Mouse (Mus musculus): ENCODE data around the gene Rps6kl1. TPM values are rescaled to one million over a fixed set of nuclear protein-coding genes. Genes with fewer than 3 reads are reported as not detected.

The Rps6kl1 gene
- polyA plus RNA-seq, 1 experiment = 0.05 TPM

DNA sequence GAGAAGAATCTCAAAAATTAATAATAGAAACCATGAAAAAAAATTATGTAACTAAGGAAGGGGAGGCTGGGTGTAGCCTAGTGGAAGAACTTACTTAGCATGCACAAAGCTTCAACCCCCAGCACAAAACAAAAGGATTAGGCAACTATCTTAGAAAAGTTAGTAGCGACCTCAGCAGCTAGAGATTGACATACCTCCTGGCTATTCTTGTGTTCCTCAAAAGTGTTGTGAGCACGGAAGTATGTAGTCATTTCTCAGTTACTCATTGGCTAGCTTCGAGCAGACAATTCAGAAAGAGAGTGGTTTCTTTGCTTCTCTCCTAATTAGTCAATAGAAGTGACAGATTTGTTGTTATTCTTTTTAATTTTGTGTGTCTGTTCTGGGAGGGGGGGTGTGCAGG lies 42.4 kb downstream of the Rps6kl1 start:
- Histone ChIP-seq H3K36me3 (ENCODE audit: control insufficient read depth, insufficient read depth, low read length) (no peaks in the 10 kb centered on the region; the same call in 1 of the 2 replicates), H3K4me3 (ENCODE audit: control insufficient read depth, low read depth, low read length) (no peak overlapping the region), H3K27ac (ENCODE audit: control insufficient read depth, insufficient read depth, low read depth, low read length) (no peak overlapping the region), H3K27me3 (ENCODE audit: control insufficient read depth, insufficient read depth, low read length) (no peaks in the 10 kb centered on the region), H3K4me1 (ENCODE audit: control insufficient read depth, insufficient read depth, low read length) (peaks cover 21% of the 10 kb centered on the region)
- TF ChIP-seq POLR2A (IDR thresholded peaks at IDR 0.05; ENCODE audit: control insufficient read depth, low read depth, low read length) (no peak), CTCF (IDR thresholded peaks at IDR 0.05; ENCODE audit: control insufficient read depth, insufficient read depth, insufficient replicate concordance, low read depth, low read length) (no peak)

DNA sequence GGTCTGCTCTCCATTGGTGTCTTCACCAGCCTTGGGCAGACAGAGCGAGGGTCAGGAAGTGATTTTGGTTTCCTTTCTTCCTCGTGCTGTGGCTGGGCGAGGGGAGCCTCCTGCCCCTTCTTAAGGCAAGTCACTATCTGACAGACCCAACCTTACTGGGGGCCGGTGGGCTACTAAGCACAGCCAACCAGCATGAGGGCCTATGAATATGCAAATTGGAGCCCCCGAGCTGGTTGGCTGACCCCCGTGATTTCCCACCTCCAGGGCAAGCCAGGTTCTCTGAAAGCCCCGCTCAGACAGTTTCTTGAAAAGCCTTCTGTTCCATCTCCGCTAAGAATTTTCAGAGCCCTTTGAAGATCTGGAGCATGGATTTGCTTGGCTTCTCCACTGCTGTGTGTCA lies 44.8 kb downstream of the Rps6kl1 start:
- peaks cover 16% of the 10 kb centered on the region for H3K4me1 ChIP-seq (ENCODE audit: control insufficient read depth, insufficient read depth, low read length)
- no peaks in the 10 kb centered on the region for H3K36me3 ChIP-seq (ENCODE audit: control insufficient read depth, insufficient read depth, low read length)
- H3K4me3 ChIP-seq (ENCODE audit: control insufficient read depth, low read depth, low read length) = no peak overlapping the region
- TF ChIP-seq POLR2A (IDR thresholded peaks at IDR 0.05; ENCODE audit: control insufficient read depth, low read depth, low read length) (no peak), CTCF (IDR thresholded peaks at IDR 0.05; ENCODE audit: control insufficient read depth, insufficient read depth, insufficient replicate concordance, low read depth, low read length) (no peak)
- no peak overlapping the region for H3K27ac ChIP-seq (ENCODE audit: control insufficient read depth, insufficient read depth, low read depth, low read length)
- H3K27me3 ChIP-seq (ENCODE audit: control insufficient read depth, insufficient read depth, low read length) = no peaks in the 10 kb centered on the region

- Histone ChIP-seq H3K27ac (ENCODE audit: control insufficient read depth, insufficient read depth, low read depth, low read length) (no peak overlapping the region), H3K4me3 (ENCODE audit: control insufficient read depth, low read depth, low read length) (no peak overlapping the region), H3K4me1 (ENCODE audit: control insufficient read depth, insufficient read depth, low read length) (peaks cover 11% of the 10 kb centered on the region), H3K36me3 (ENCODE audit: control insufficient read depth, insufficient read depth, low read length) (no peaks in the 10 kb centered on the region), H3K27me3 (ENCODE audit: control insufficient read depth, insufficient read depth, low read length) (no peaks in the 10 kb centered on the region)
- TF ChIP-seq CTCF (IDR thresholded peaks at IDR 0.05; ENCODE audit: control insufficient read depth, insufficient read depth, insufficient replicate concordance, low read depth, low read length) = no peak
- no peak for TF ChIP-seq POLR2A (IDR thresholded peaks at IDR 0.05; ENCODE audit: control insufficient read depth, low read depth, low read length)
Observed at GRCm38 (mm10) chr12:85104789-85105188, 46.3 kb downstream of the Rps6kl1 start.

- Histone ChIP-seq H3K4me3 (ENCODE audit: control insufficient read depth, low read depth, low read length) (no peak overlapping the region), H3K27me3 (ENCODE audit: control insufficient read depth, insufficient read depth, low read length) (no peaks in the 10 kb centered on the region), H3K36me3 (ENCODE audit: control insufficient read depth, insufficient read depth, low read length) (no peaks in the 10 kb centered on the region), H3K4me1 (ENCODE audit: control insufficient read depth, insufficient read depth, low read length) (peaks cover 10% of the 10 kb centered on the region), H3K27ac (ENCODE audit: control insufficient read depth, insufficient read depth, low read depth, low read length) (no peak overlapping the region)
- TF ChIP-seq CTCF (IDR thresholded peaks at IDR 0.05; ENCODE audit: control insufficient read depth, insufficient read depth, insufficient replicate concordance, low read depth, low read length) (no peak), POLR2A (IDR thresholded peaks at IDR 0.05; ENCODE audit: control insufficient read depth, low read depth, low read length) (no peak)
Observed at GRCm38 (mm10) chr12:85103096-85103495, 48.0 kb downstream of the Rps6kl1 start.

DNA sequence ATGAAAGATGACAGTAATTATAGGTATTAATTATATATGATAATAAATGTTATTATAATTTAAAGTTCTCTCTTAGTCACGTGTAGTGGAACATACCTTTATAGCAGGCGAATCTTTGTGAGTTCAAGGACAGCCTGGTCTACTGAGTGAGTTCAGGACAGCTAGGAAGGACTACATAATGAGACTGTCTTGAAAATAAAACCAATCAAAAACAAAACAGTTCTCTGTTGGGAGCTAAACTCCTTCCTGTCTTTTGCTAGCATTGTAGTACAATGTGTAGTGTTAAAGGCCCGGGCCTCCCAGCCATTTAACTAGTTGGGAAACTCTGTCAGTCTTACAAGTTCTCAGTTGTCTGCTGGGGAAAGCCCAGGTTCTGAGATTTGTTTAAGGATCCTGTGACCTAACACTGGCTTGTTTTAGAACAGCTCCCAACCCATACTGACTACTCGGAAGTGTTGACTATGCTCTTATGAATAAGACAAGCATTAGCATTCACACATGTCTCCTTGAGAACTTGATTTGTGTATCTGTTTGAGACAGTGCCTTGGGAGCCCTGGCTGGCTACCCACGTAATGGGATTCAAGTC lies 49.5 kb downstream of the Rps6kl1 start:
- Histone ChIP-seq H3K36me3 (ENCODE audit: control insufficient read depth, insufficient read depth, low read length) (no peaks in the 10 kb centered on the region), H3K4me3 (ENCODE audit: control insufficient read depth, low read depth, low read length) (no peak overlapping the region), H3K27me3 (ENCODE audit: control insufficient read depth, insufficient read depth, low read length) (no peaks in the 10 kb centered on the region), H3K4me1 (ENCODE audit: control insufficient read depth, insufficient read depth, low read length) (peaks cover 9% of the 10 kb centered on the region), H3K27ac (ENCODE audit: control insufficient read depth, insufficient read depth, low read depth, low read length) (no peak overlapping the region)
- TF ChIP-seq CTCF (IDR thresholded peaks at IDR 0.05; ENCODE audit: control insufficient read depth, insufficient read depth, insufficient replicate concordance, low read depth, low read length) = no peak
- TF ChIP-seq POLR2A (IDR thresholded peaks at IDR 0.05; ENCODE audit: control insufficient read depth, low read depth, low read length) = no peak

DNA sequence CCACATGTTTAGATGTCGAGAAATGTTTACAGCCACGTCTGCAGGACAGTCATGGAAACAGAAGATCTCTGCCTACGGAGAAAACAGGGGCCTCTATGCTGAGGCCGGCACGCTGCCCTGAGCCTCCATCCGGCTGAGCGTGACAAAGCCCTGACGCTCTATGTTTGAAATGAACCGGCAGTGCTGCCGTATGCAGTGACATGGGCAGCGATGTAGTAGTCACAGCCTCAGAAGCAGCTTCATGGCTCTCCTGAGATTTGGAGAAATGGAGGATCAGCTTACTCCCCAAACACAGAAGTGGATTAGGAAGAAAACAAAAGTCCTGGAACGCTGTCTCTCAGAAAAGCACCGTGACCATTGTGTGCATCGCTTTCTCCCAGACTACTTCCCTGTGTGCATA lies 50.1 kb downstream of the Rps6kl1 start:
- no peaks in the 10 kb centered on the region for H3K27me3 ChIP-seq (ENCODE audit: control insufficient read depth, insufficient read depth, low read length)
- no peak for TF ChIP-seq POLR2A (IDR thresholded peaks at IDR 0.05; ENCODE audit: control insufficient read depth, low read depth, low read length)
- no peak for TF ChIP-seq CTCF (IDR thresholded peaks at IDR 0.05; ENCODE audit: control insufficient read depth, insufficient read depth, insufficient replicate concordance, low read depth, low read length)
- H3K4me3 ChIP-seq (ENCODE audit: control insufficient read depth, low read depth, low read length) = no peak overlapping the region

DNA sequence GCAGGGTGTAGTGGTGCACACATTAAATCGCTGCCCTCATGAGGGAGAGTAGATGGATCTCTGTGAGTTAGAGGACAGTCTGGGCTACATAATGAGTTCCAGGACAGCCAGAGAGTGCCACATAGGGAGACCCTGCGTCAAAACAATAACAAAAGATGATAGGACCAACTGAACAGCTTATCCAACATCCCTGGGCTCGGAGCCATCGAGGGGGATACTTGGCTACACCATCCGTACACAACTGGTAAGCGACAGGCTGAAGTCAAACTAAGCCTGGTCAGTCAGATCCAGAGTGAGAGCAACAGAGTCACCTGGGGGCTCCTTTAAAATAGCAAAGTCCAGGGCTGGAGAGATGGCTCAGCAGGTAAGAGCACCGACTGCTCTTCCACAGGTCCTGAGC lies 55.2 kb downstream of the Rps6kl1 start:
- Histone ChIP-seq H3K4me1 (ENCODE audit: control insufficient read depth, insufficient read depth, low read length) (peaks cover 5% of the 10 kb centered on the region), H3K27ac (ENCODE audit: control insufficient read depth, insufficient read depth, low read depth, low read length) (no peak overlapping the region), H3K4me3 (ENCODE audit: control insufficient read depth, low read depth, low read length) (peak overlapping the region; percentile 89), H3K36me3 (ENCODE audit: control insufficient read depth, insufficient read depth, low read length) (no peaks in the 10 kb centered on the region), H3K27me3 (ENCODE audit: control insufficient read depth, insufficient read depth, low read length) (no peaks in the 10 kb centered on the region)
- no peak for TF ChIP-seq CTCF (IDR thresholded peaks at IDR 0.05; ENCODE audit: control insufficient read depth, insufficient read depth, insufficient replicate concordance, low read depth, low read length)
- TF ChIP-seq POLR2A (IDR thresholded peaks at IDR 0.05; ENCODE audit: control insufficient read depth, low read depth, low read length) = no peak

More for the DNA sequence above, 50.1 kb downstream of the Rps6kl1 start:
- H3K36me3 ChIP-seq (ENCODE audit: control insufficient read depth, insufficient read depth, low read length) = no peaks in the 10 kb centered on the region
- H3K27ac ChIP-seq (ENCODE audit: control insufficient read depth, insufficient read depth, low read depth, low read length) = no peak overlapping the region
- H3K4me1 ChIP-seq (ENCODE audit: control insufficient read depth, insufficient read depth, low read length) = peaks cover 3% of the 10 kb centered on the region

Measured in testis, adult 2 months (tissue).